Comparison of ENCODE assay signal across 16 mouse cellular contexts in genomic region chr5:135522111-135522722, GRCm38 (mm10). TPM values are rescaled to one million over a fixed set of nuclear protein-coding genes. Genes with fewer than 3 reads are reported as not detected.
DNase-seq lines count a peak whose midpoint lies in the region; ATAC-seq and TF ChIP-seq lines count a peak whose summit lies in the region.
"Had no signal": no experiment of that assay in that cellular context is flagged by ENCODE, and none has a peak within 500 bp of the region (broad histone marks: within the 10 kb centered on the region; RNA-seq: fewer than 3 reads in every experiment).

No protein-coding gene starts in this region.

- H3K9me3 ChIP-seq in intestine, postnatal 0 days (ENCODE audit: control insufficient read depth) = no peaks in the 10 kb centered on the region
- H3K9me3 ChIP-seq: embryonic facial prominence, embryonic 13.5 days had no signal

- peak; percentile 48 to 51 for DNase-seq in heart, adult 18-20 months
- DNase-seq in heart, adult 8-10 months (ENCODE audit: low spot score) = no peak
- peak; percentile 88 to 92 for DNase-seq in adrenal gland, adult (ENCODE audit: inconsistent age in 2 of 2, low spot score in 1 of 2)
- DNase-seq in gastrocnemius, postnatal 25 days = peak; percentile 35
- peak; percentile 43 for DNase-seq in lung, postnatal 10 days
- DNase-seq in thymus, adult 18-20 months = no peak
- DNase-seq in kidney, postnatal 14 days = no peak
- DNase-seq: cerebellum, adult 11-12 months; retina, postnatal 1 day had no signal

- no peak overlapping the region for H3K4me2 ChIP-seq in intestine, postnatal 0 days (replicated peaks; ENCODE audit: low read depth)
- H3K4me2 ChIP-seq: embryonic facial prominence, embryonic 13.5 days had no signal

- TF ChIP-seq CTCF in intestine, postnatal 0 days (IDR thresholded peaks at IDR 0.05; ENCODE audit: low read depth) = no peak

- H3K4me3 ChIP-seq in intestine, postnatal 0 days (ENCODE audit: low read depth, low read length) = no peak overlapping the region
- H3K4me3 ChIP-seq: embryonic facial prominence, embryonic 13.5 days had no signal

- no peak overlapping the region for H3K27ac ChIP-seq in intestine, postnatal 0 days (ENCODE audit: low read depth, low read length)
- H3K27ac ChIP-seq: embryonic facial prominence, embryonic 13.5 days had no signal

- ATAC-seq in intestine, postnatal 0 days = no peak; the same call in 1 of the 2 replicates

- H3K36me3 ChIP-seq in intestine, postnatal 0 days (ENCODE audit: control insufficient read depth, insufficient read depth) = no peaks in the 10 kb centered on the region

- WGBS in intestine, postnatal 0 days = 63% methylated on average over 9 of the region's 9 CpGs

- no peaks in the 10 kb centered on the region for H3K4me1 ChIP-seq in intestine, postnatal 0 days (replicated peaks; ENCODE audit: control insufficient read depth, insufficient read depth, low read length)
- H3K4me1 ChIP-seq: embryonic facial prominence, embryonic 13.5 days had no signal

- H3K9ac ChIP-seq in intestine, postnatal 0 days (ENCODE audit: low read depth, low read length) = no peak overlapping the region
- H3K9ac ChIP-seq: embryonic facial prominence, embryonic 13.5 days had no signal

- no peaks in the 10 kb centered on the region for H3K27me3 ChIP-seq in intestine, postnatal 0 days (replicated peaks; ENCODE audit: control insufficient read depth, insufficient read depth, low read length)
- H3K27me3 ChIP-seq: embryonic facial prominence, embryonic 13.5 days had no signal

RNA-seq across cellular contexts. Expression of gene Hip1, which starts 22.7 kb away (rescaled TPM):
- total RNA-seq in heart, adult 18-20 months (2021) = 10 to 100 TPM; 19.9 to 24.4 TPM
- 10 to 100 TPM; 24.6 to 30.4 (median 27.9) TPM for total RNA-seq in heart, adult 8-10 months (2022)
- total RNA-seq in gastrocnemius, postnatal 25 days (2021) = 10 to 100 TPM; 24.6 to 28.7 TPM
- polyA plus RNA-seq in intestine, postnatal 0 days (2015; fragmentation: Nextera tagmentation; extraction: Ambion mirVana) = 5.9 and 6.4 TPM in 2 replicates

RNA-seq across cellular contexts. Expression of gene Ccl26, which starts 41.2 kb away (rescaled TPM):
- total RNA-seq in heart, adult 18-20 months (2021) = not detected
- total RNA-seq in heart, adult 8-10 months (2022) = not detected
- not detected for total RNA-seq in gastrocnemius, postnatal 25 days (2021)
- not detected in 2 replicates for polyA plus RNA-seq in intestine, postnatal 0 days (2015; fragmentation: Nextera tagmentation; extraction: Ambion mirVana)
- total RNA-seq: gastrocnemius, adult 8-10 months; left cerebral cortex, postnatal 25 days had no signal
- polyA plus RNA-seq: embryonic facial prominence, embryonic 13.5 days; kidney, embryonic 14.5 days; liver, embryonic 16.5 days; stomach, embryonic 16.5 days had no signal

RNA-seq across cellular contexts. Expression of gene Ccl24, which starts 50.6 kb away (rescaled TPM):
- total RNA-seq in heart, adult 18-20 months (2021) = 1 to 10 TPM; 2.3 to 2.7 TPM
- total RNA-seq in heart, adult 8-10 months (2022) = 1 to 10 TPM; 1.1 to 2.6 (median 1.9) TPM
- total RNA-seq in gastrocnemius, postnatal 25 days (2021) = 1 to 10 TPM in 1 of 2 experiments, under 1 TPM in 1; 0.61 to 1.1 TPM
- polyA plus RNA-seq in intestine, postnatal 0 days (2015; fragmentation: Nextera tagmentation; extraction: Ambion mirVana) = 52.0 and 58.3 TPM in 2 replicates

Comparison
In these comparisons a context has a peak if more than half of its experiments do, and no peak if none do; other contexts are left out.
1. DNase-seq: peak in heart, adult 18-20 months (2 of 2), adrenal gland, adult (2 of 2), gastrocnemius, postnatal 25 days (single experiment) and lung, postnatal 10 days (single experiment); none in heart, adult 8-10 months (single experiment), thymus, adult 18-20 months (0 of 2) and kidney, postnatal 14 days (single experiment).